Mouse (Mus musculus) midbrain, embryonic 14.5 days (tissue): ENCODE results near the gene Tomm22. TPM values are rescaled to one million over a fixed set of nuclear protein-coding genes. Genes with fewer than 3 reads are reported as not detected.
"Not testable (repeated sequence)": the region's sequence is repeated elsewhere in the genome, so short reads cannot be mapped to it uniquely, and the experiment has no call there.

Experiments used
- ATAC-seq: fragments of 200-750 bp; cut with Nextera tagmentation; 2 replicates; pipeline ENCODE4 v1.8.0; 2017; ENCODE audit warnings: moderate number of reproducible peaks, moderate library complexity; ENCODE audit not compliant: low FRiP score, low TSS enrichment
- DNase-seq: peaks from one replicate; pipeline ENCODE4 v3.0.0-alpha.2; 2015
- H3K27ac ChIP-seq: fragments of 300-500 bp; sonication (generic); replicated peaks from 2 replicates; pipeline ENCODE4 v1.5.1; 2014; ENCODE audit warnings: mild to moderate bottlenecking, low read depth, low read length, moderate library complexity
- H3K27me3 ChIP-seq: fragments of 300-500 bp; sonication (generic); 2 replicates; pipeline ENCODE4 v1.6.1; 2014; ENCODE audit warnings: low read length, control low read depth, mixed read lengths; ENCODE audit not compliant: control insufficient read depth, insufficient read depth
- H3K36me3 ChIP-seq: fragments of 300-500 bp; sonication (generic); 2 replicates; pipeline ENCODE4 v1.6.1; 2014; ENCODE audit warnings: low read length, control low read depth; ENCODE audit not compliant: control insufficient read depth, insufficient read depth
- H3K4me1 ChIP-seq: fragments of 300-500 bp; sonication (generic); 2 replicates; pipeline ENCODE4 v1.6.1; 2014; ENCODE audit warnings: mild to moderate bottlenecking, antibody characterized with exemption, low read length, control low read depth; ENCODE audit not compliant: control insufficient read depth, insufficient read depth
- H3K4me2 ChIP-seq: fragments of 300-500 bp; sonication (generic); 2 replicates; pipeline ENCODE4 v1.6.1; 2014; ENCODE audit warnings: mild to moderate bottlenecking, low read length, moderate library complexity
- H3K4me3 ChIP-seq: fragments of 300-500 bp; sonication (generic); replicated peaks from 2 replicates; pipeline ENCODE4 v1.5.1; 2014; ENCODE audit warnings: low read depth, low read length
- H3K9ac ChIP-seq: fragments of 300-500 bp; sonication (generic); replicated peaks from 2 replicates; pipeline ENCODE4 v1.6.1; 2014; ENCODE audit warnings: mild to moderate bottlenecking, low read length, moderate library complexity
- H3K9me3 ChIP-seq: fragments of 300-500 bp; sonication (generic); 2 replicates; pipeline ENCODE4 v1.6.1; 2016; ENCODE audit warnings: low read length, control low read depth, mixed read lengths; ENCODE audit not compliant: control insufficient read depth
- WGBS: fragments of 180-500 bp; shearing (Covaris S2); extraction: QIAGEN DNeasy Blood & Tissue Kit; methylation state at CpG from one replicate; pipeline ENCODE4 v1.1.7; 2014; 5-methylcytosine and 5-hydroxymethylcytosine counted together
- polyA plus RNA-seq: library from polyadenylated mRNA; unstranded; fragments of >200 nt; fragmentation: Nextera tagmentation; extraction: Ambion mirVana; gene quantifications from 2 replicates; pipeline ENCODE4 v1.2.1, GENCODE M21; 2014

Tomm22 gene
- polyA plus RNA-seq, 1 experiment from 2014 or later, result 237 TPM

- H3K36me3 ChIP-seq, result peaks cover 13% of the 10 kb centered on the region
- WGBS, result 5% methylated on average over 16 of the region's 16 CpGs
- H3K4me3 ChIP-seq, result peak overlapping the region; percentile 88
- H3K9ac ChIP-seq, result peak overlapping the region; percentile 86
- DNase-seq (peak; percentile 93), ATAC-seq (no peak; the same call in 1 of the 2 replicates)
- no peaks in the 10 kb centered on the region for H3K27me3 ChIP-seq
- H3K4me2 ChIP-seq, result peak overlapping the region; percentile 68
- H3K9me3 ChIP-seq, result 0 out of 2 replicates have a peak, but pooled peaks cover 3% of the 10 kb centered on the region
- peaks cover 9% of the 10 kb centered on the region; the same call in 1 of the 2 replicates for H3K4me1 ChIP-seq
- H3K27ac ChIP-seq, result peak overlapping the region; percentile 96
Measured at GRCm38 (mm10) chr15:79657837-79658530, 12.7 kb upstream of the Tomm22 start.

- peak within 1 kb of the TSS; percentile 96 for H3K27ac ChIP-seq
- ATAC-seq (peak; percentile 88), DNase-seq (peak; percentile 97)
- peaks cover 9% of the 10 kb centered on the region; the same call in 1 of the 2 replicates for H3K4me1 ChIP-seq
- H3K4me2 ChIP-seq, result peak within 1 kb of the TSS; percentile 68
- no peaks in the 10 kb centered on the region for H3K27me3 ChIP-seq
- H3K9ac ChIP-seq, result peak within 1 kb of the TSS; percentile 86
- 0 out of 2 replicates have a peak, but pooled peaks cover 3% of the 10 kb centered on the region for H3K9me3 ChIP-seq
- WGBS, result under 1% methylated on average over 55 of the region's 55 CpGs
- peak within 1 kb of the TSS; percentile 88 for H3K4me3 ChIP-seq
- H3K36me3 ChIP-seq, result peaks cover 18% of the 10 kb centered on the region
Measured at GRCm38 (mm10) chr15:79658531-79659375, 11.9 kb upstream of the Tomm22 start, which contains the start of the genes Fam227a and Cby1. Gene Fam227a, minus strand, starts transcription at chr15:79658956. Gene Cby1, plus strand, starts transcription at chr15:79659199.

GRCm38 (mm10) chr15:79661852-79662251, 8.8 kb upstream of the Tomm22 start:
- WGBS, result 75% methylated on average over 4 of the region's 4 CpGs

GRCm38 (mm10) chr15:79664666-79665065, 6.0 kb upstream of the Tomm22 start:
- Histone ChIP-seq H3K4me1 (peaks cover 4% of the 10 kb centered on the region; the same call in 1 of the 2 replicates), H3K27ac (no peak overlapping the region), H3K9me3 (0 out of 2 replicates have a peak, but pooled peaks cover 3% of the 10 kb centered on the region), H3K36me3 (peaks cover 38% of the 10 kb centered on the region), H3K27me3 (no peaks in the 10 kb centered on the region), H3K4me3 (no peak overlapping the region), H3K4me2 (no peak overlapping the region), H3K9ac (no peak overlapping the region)
- no peak for DNase-seq
- no peak for ATAC-seq
- WGBS, result 96% methylated on average over 8 of the region's 8 CpGs

More at GRCm38 (mm10) chr15:79661852-79662251, 8.8 kb upstream of the Tomm22 start:
- Histone ChIP-seq H3K27ac (no peak overlapping the region), H3K36me3 (peaks cover 32% of the 10 kb centered on the region), H3K4me3 (no peak overlapping the region), H3K4me2 (no peak overlapping the region), H3K9ac (no peak overlapping the region), H3K9me3 (0 out of 2 replicates have a peak, but pooled peaks cover 3% of the 10 kb centered on the region), H3K27me3 (no peaks in the 10 kb centered on the region), H3K4me1 (peaks cover 9% of the 10 kb centered on the region; the same call in 1 of the 2 replicates)
- no peak for ATAC-seq
- DNase-seq, result peak; percentile 39

GRCm38 (mm10) chr15:79669195-79669594, 1.5 kb upstream of the Tomm22 start:
- H3K4me3 ChIP-seq, result no peak overlapping the region
- peak; percentile 15 for DNase-seq
- H3K27me3 ChIP-seq, result no peaks in the 10 kb centered on the region
- peaks cover 3% of the 10 kb centered on the region; the same call in 1 of the 2 replicates for H3K4me1 ChIP-seq
- no peak overlapping the region for H3K27ac ChIP-seq
- H3K4me2 ChIP-seq, result no peak overlapping the region
- ATAC-seq, result no peak
- WGBS, result 72% methylated on average over 10 of the region's 10 CpGs
- no peak overlapping the region for H3K9ac ChIP-seq
- no peaks in the 10 kb centered on the region for H3K9me3 ChIP-seq
- peaks cover 48% of the 10 kb centered on the region for H3K36me3 ChIP-seq

GRCm38 (mm10) chr15:79670972-79671299, 275 bp downstream of the Tomm22 start:
- 0 out of 2 replicates have a peak overlapping the region, but pooled peaks have one; percentile 41 for H3K27ac ChIP-seq
- ATAC-seq, result peak; percentile 34; the same call in 1 of the 2 replicates
- H3K36me3 ChIP-seq, result peaks cover 55% of the 10 kb centered on the region
- H3K4me3 ChIP-seq, result peak overlapping the region; percentile 80
- H3K9ac ChIP-seq, result peak overlapping the region; percentile 75
- peaks cover 3% of the 10 kb centered on the region; the same call in 1 of the 2 replicates for H3K4me1 ChIP-seq
- no peak for DNase-seq
- H3K4me2 ChIP-seq, result peak overlapping the region; percentile 69
- no peaks in the 10 kb centered on the region for H3K27me3 ChIP-seq
- H3K9me3 ChIP-seq, result no peaks in the 10 kb centered on the region
- WGBS, result under 1% methylated on average over 37 of the region's 37 CpGs

GRCm38 (mm10) chr15:79671828-79672348, 1.2 kb downstream of the Tomm22 start:
- H3K27me3 ChIP-seq, H3K9ac ChIP-seq, H3K4me3 ChIP-seq, H3K9me3 ChIP-seq, H3K4me1 ChIP-seq, H3K27ac ChIP-seq, ATAC-seq, DNase-seq: not testable (repeated sequence)
- peaks cover 53% of the 10 kb centered on the region for H3K36me3 ChIP-seq
- WGBS, result 88% methylated on average over 11 of the region's 11 CpGs
- H3K4me2 ChIP-seq, result peak overlapping the region; percentile 69

- Histone ChIP-seq H3K4me3 (no peak overlapping the region), H3K4me1 (peaks cover 7% of the 10 kb centered on the region), H3K36me3 (peaks cover 37% of the 10 kb centered on the region), H3K27me3 (no peaks in the 10 kb centered on the region), H3K9me3 (no peaks in the 10 kb centered on the region), H3K27ac (no peak overlapping the region), H3K9ac (no peak overlapping the region), H3K4me2 (no peak overlapping the region)
- no peak for DNase-seq
- WGBS, result 94% methylated on average over 2 of the region's 2 CpGs
- ATAC-seq, result no peak
Measured at GRCm38 (mm10) chr15:79677936-79678335, 7.3 kb downstream of the Tomm22 start.
